Mouse (Mus musculus): ENCODE results near the gene Cfap97d1. TPM values are rescaled to one million over a fixed set of nuclear protein-coding genes. Genes with fewer than 3 reads are reported as not detected.

The Cfap97d1 gene
- total and polyA plus RNA-seq, 3 experiments = not detected

GRCm38 (mm10) chr11:102024875-102025274, 40.8 kb downstream of the Cfap97d1 start:
- no peak overlapping the region for H3K9ac ChIP-seq (ENCODE audit: control insufficient read depth, low read depth, low read length, poor library complexity, severe bottlenecking)
- H3K36me3 ChIP-seq (ENCODE audit: control insufficient read depth in 1 of 2, insufficient read depth in 2 of 2, low read length in 2 of 2) = peaks cover 0 to 13% of the 10 kb centered on the region in 2 experiments; a peak in 2 of 4 replicates
- TF ChIP-seq NRF1 (IDR thresholded peaks at IDR 0.05; ENCODE audit: insufficient read depth, low read depth, low read length, poor library complexity, severe bottlenecking) (no peak), POLR2A (IDR thresholded peaks at IDR 0.05; ENCODE audit: control insufficient read depth in 1 of 2, insufficient read depth in 1 of 2, low read depth in 1 of 2, low read length in 2 of 2, poor library complexity in 1 of 2) (no peak), TAL1 (IDR thresholded peaks at IDR 0.05; ENCODE audit: low read length) (no peak), SIN3A (IDR thresholded peaks at IDR 0.05; ENCODE audit: low read length) (no peak), USF2 (IDR thresholded peaks at IDR 0.05; ENCODE audit: borderline replicate concordance in 1 of 2, insufficient read depth in 1 of 2, low read depth in 1 of 2, low read length in 2 of 2) (no peak), MYC (IDR thresholded peaks at IDR 0.05; ENCODE audit: low read depth, low read length) (no peak), CTCF (IDR thresholded peaks at IDR 0.05 in 2 of 3, conservative IDR thresholded peaks at IDR 0.05 in 1 of 3; ENCODE audit: control insufficient read depth in 1 of 3, insufficient read depth in 1 of 3, low read depth in 2 of 3, low read length in 3 of 3, poor library complexity in 1 of 3, severe bottlenecking in 1 of 3) (no peak), HCFC1 (IDR thresholded peaks at IDR 0.05; ENCODE audit: low read depth, low read length) (no peak), ZMIZ1 (IDR thresholded peaks at IDR 0.05; ENCODE audit: low read depth, low read length) (no peak), MAX (IDR thresholded peaks at IDR 0.05; ENCODE audit: low read length) (no peak), RAD21 (IDR thresholded peaks at IDR 0.05; ENCODE audit: low read depth, low read length) (no peak), SMC3 (IDR thresholded peaks at IDR 0.05; ENCODE audit: low read depth, low read length) (no peak), GABPA (IDR thresholded peaks at IDR 0.05; ENCODE audit: low read depth, low read length) (no peak), TBP (IDR thresholded peaks at IDR 0.05; ENCODE audit: low read depth, low read length) (no peak), MAFK (IDR thresholded peaks at IDR 0.05; ENCODE audit: borderline replicate concordance, low read depth, low read length) (no peak), USF1 (IDR thresholded peaks at IDR 0.05; ENCODE audit: low read depth, low read length) (no peak), NELFE (IDR thresholded peaks at IDR 0.05; ENCODE audit: low read depth, low read length) (no peak), TCF12 (IDR thresholded peaks at IDR 0.05; ENCODE audit: low read depth, low read length) (no peak), CHD1 (IDR thresholded peaks at IDR 0.05; ENCODE audit: low read depth, low read length) (no peak), MYB (IDR thresholded peaks at IDR 0.05; ENCODE audit: low read depth, low read length) (no peak)
- DNase-seq (ENCODE audit: low read depth, low spot score) = no peak
- H3K27me3 ChIP-seq (ENCODE audit: control insufficient read depth in 1 of 2, insufficient read depth in 2 of 2, low read length in 2 of 2) = no peaks in the 10 kb centered on the region
- H3K79me2 ChIP-seq (ENCODE audit: control insufficient read depth, insufficient read depth, low read length, poor library complexity) = no peaks in the 10 kb centered on the region
- H3K4me3 ChIP-seq (ENCODE audit: control insufficient read depth in 1 of 2, insufficient read depth in 1 of 2, low read depth in 2 of 2, low read length in 2 of 2) = no peak overlapping the region
- no peak overlapping the region for H3K27ac ChIP-seq (ENCODE audit: control insufficient read depth, low read depth, low read length)
- H3K4me1 ChIP-seq (ENCODE audit: control insufficient read depth in 1 of 2, insufficient read depth in 2 of 2, low read length in 2 of 2) = peaks cover 2 to 18% of the 10 kb centered on the region in 2 experiments; a peak in 3 of 4 replicates
- no peaks in the 10 kb centered on the region for H3K9me3 ChIP-seq (replicated peaks; ENCODE audit: insufficient read depth, low read length)

- H3K4me1 ChIP-seq (ENCODE audit: control insufficient read depth in 1 of 2, insufficient read depth in 2 of 2, low read length in 2 of 2) = peaks cover 2 to 22% of the 10 kb centered on the region in 2 experiments; a peak in 3 of 4 replicates
- no peaks in the 10 kb centered on the region for H3K79me2 ChIP-seq (ENCODE audit: control insufficient read depth, insufficient read depth, low read length, poor library complexity)
- peaks cover 0 to 14% of the 10 kb centered on the region in 2 experiments; a peak in 2 of 4 replicates for H3K36me3 ChIP-seq (ENCODE audit: control insufficient read depth in 1 of 2, insufficient read depth in 2 of 2, low read length in 2 of 2)
- H3K9ac ChIP-seq (ENCODE audit: control insufficient read depth, low read depth, low read length, poor library complexity, severe bottlenecking) = no peak overlapping the region
- TF ChIP-seq ZC3H11A (IDR thresholded peaks at IDR 0.05; ENCODE audit: low read depth, low read length) (no peak), CHD2 (IDR thresholded peaks at IDR 0.05; ENCODE audit: low read length) (no peak), E2F4 (IDR thresholded peaks at IDR 0.05; ENCODE audit: borderline replicate concordance, low read depth, low read length) (no peak), USF1 (IDR thresholded peaks at IDR 0.05; ENCODE audit: low read depth, low read length) (no peak), ETS1 (IDR thresholded peaks at IDR 0.05; ENCODE audit: low read depth, low read length) (no peak), EP300 (IDR thresholded peaks at IDR 0.05; ENCODE audit: low read depth in 1 of 2, low read length in 2 of 2) (no peak), SMC3 (IDR thresholded peaks at IDR 0.05; ENCODE audit: low read depth, low read length) (no peak), ZKSCAN1 (IDR thresholded peaks at IDR 0.05; ENCODE audit: low read depth, low read length) (no peak), RCOR1 (IDR thresholded peaks at IDR 0.05; ENCODE audit: low read depth, low read length) (no peak), TBP (IDR thresholded peaks at IDR 0.05; ENCODE audit: low read depth, low read length) (no peak), RAD21 (IDR thresholded peaks at IDR 0.05; ENCODE audit: low read depth, low read length) (no peak), ZNF384 (IDR thresholded peaks at IDR 0.05; ENCODE audit: low read depth, low read length) (no peak), MEF2A (IDR thresholded peaks at IDR 0.05; ENCODE audit: extremely low read depth, insufficient replicate concordance, low read depth, low read length, poor library complexity, severe bottlenecking) (no peak), GATA1 (IDR thresholded peaks at IDR 0.05; ENCODE audit: low read depth, low read length) (no peak), MXI1 (IDR thresholded peaks at IDR 0.05; ENCODE audit: low read depth, low read length) (no peak), MAFK (IDR thresholded peaks at IDR 0.05; ENCODE audit: borderline replicate concordance, low read depth, low read length) (no peak)
- no peaks in the 10 kb centered on the region for H3K9me3 ChIP-seq (replicated peaks; ENCODE audit: insufficient read depth, low read length)
- no peaks in the 10 kb centered on the region for H3K27me3 ChIP-seq (ENCODE audit: control insufficient read depth in 1 of 2, insufficient read depth in 2 of 2, low read length in 2 of 2)
- no peak overlapping the region for H3K27ac ChIP-seq (ENCODE audit: control insufficient read depth, low read depth, low read length)
- DNase-seq (ENCODE audit: low read depth, low spot score) = no peak
- H3K4me3 ChIP-seq (ENCODE audit: control insufficient read depth in 1 of 2, insufficient read depth in 1 of 2, low read depth in 2 of 2, low read length in 2 of 2) = no peak overlapping the region
Measured at GRCm38 (mm10) chr11:102025354-102025753, 41.3 kb downstream of the Cfap97d1 start.
